Mouse (Mus musculus) limb, embryonic 12.5 days (tissue): ENCODE results near the gene Pigl. TPM values are rescaled to one million over a fixed set of nuclear protein-coding genes. Genes with fewer than 3 reads are reported as not detected.

Experiments used
- ATAC-seq: fragments of 200-750 bp; cut with Nextera tagmentation; 2 replicates; pipeline ENCODE4 v1.8.0; 2017; ENCODE audit warnings: low read depth, moderate TSS enrichment; ENCODE audit not compliant: insufficient number of reproducible peaks, insufficient read depth, low FRiP score, low TSS enrichment
- H3K27ac ChIP-seq: fragments of 300-500 bp; sonication (generic); 2 replicates; pipeline ENCODE4 v1.5.1; 2016; ENCODE audit warnings: mild to moderate bottlenecking, moderate library complexity
- H3K27me3 ChIP-seq: fragments of 300-500 bp; sonication (generic); 2 replicates; pipeline ENCODE4 v1.6.1; 2016; ENCODE audit warnings: mild to moderate bottlenecking, moderate library complexity
- H3K36me3 ChIP-seq: fragments of 300-500 bp; sonication (generic); 2 replicates; pipeline ENCODE4 v1.6.1; 2016; ENCODE audit warnings: mild to moderate bottlenecking, moderate library complexity
- H3K4me1 ChIP-seq: fragments of 300-500 bp; sonication (generic); replicated peaks from 2 replicates; pipeline ENCODE4 v1.6.1; 2016
- H3K4me2 ChIP-seq: fragments of 300-500 bp; sonication (generic); 2 replicates; pipeline ENCODE4 v1.6.1; 2016; ENCODE audit warnings: mild to moderate bottlenecking, moderate library complexity
- H3K4me3 ChIP-seq: fragments of 300-500 bp; sonication (generic); replicated peaks from 2 replicates; pipeline ENCODE4 v1.5.1; 2016; ENCODE audit warnings: mild to moderate bottlenecking
- H3K9ac ChIP-seq: fragments of 300-500 bp; sonication (generic); replicated peaks from 2 replicates; pipeline ENCODE4 v1.6.1; 2016; ENCODE audit warnings: mild to moderate bottlenecking, moderate library complexity
- H3K9me3 ChIP-seq: fragments of 300-500 bp; sonication (generic); 2 replicates; pipeline ENCODE4 v1.6.1; 2016; ENCODE audit warnings: mild to moderate bottlenecking, moderate library complexity
- WGBS: fragments of 180-500 bp; shearing (Covaris S2); methylation state at CpG from one replicate; pipeline ENCODE4 v1.1.7; 2016; 5-methylcytosine and 5-hydroxymethylcytosine counted together
- polyA plus RNA-seq: library from polyadenylated mRNA; unstranded; fragments of >200 nt; fragmentation: Nextera tagmentation; extraction: Ambion mirVana; gene quantifications from 2 replicates; pipeline ENCODE4 v1.2.1, GENCODE M21; 2016

Pigl gene
- polyA plus RNA-seq: 9.5 and 12.0 TPM in 2 replicates

DNA sequence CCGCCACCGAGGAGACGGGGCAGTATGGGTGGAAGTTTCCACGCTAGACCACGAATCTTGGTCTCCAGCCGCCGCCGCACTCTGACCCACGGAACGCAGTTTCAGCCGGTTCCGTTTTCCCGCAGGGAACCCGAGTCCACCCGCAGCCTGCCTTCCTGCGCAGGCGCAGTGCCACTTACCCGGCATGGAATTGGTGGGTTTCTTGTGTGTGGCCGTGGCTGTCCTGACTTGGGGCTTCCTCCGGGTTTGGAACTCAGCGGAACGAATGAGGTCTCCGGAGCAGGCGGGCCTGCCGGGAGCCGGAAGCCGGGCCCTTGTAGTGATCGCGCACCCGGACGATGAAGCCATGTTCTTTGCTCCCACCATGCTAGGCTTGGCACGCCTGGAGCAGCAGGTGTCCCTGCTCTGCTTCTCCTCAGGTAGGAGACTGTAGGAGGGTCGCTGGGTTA is at the start of gene Pigl, which contains the start of gene Ncor1:
Pigl (plus strand) TSS at position 185 of the 449 bp plus-strand sequence.
Ncor1 (minus strand) TSS at position 266 of the 449 bp plus-strand sequence.
- peak within 1 kb of the TSS; percentile 94 for H3K27ac ChIP-seq

DNA sequence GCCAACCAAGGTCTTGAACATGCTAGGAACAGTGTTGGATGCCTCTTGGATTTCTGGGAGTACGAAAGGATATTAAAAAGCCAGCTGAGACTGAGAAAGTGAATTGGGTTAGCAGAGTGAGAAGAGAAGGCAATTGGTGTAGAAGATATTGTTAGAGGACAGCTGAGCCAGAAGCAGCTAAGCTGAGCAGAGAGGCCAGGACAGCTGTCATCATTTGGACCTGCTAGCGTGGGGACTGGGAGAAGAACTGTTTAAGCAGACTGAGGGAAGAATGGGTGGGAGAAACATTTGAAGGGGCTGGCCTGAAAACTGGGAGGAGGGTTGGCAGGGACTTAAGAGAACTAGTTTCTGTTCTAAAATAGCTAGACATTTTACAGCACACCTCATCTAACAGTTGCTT is 49.4 kb upstream of the Pigl start:
- H3K4me1 ChIP-seq: no peaks in the 10 kb centered on the region
- H3K9ac ChIP-seq: no peak overlapping the region
- no peaks in the 10 kb centered on the region for H3K27me3 ChIP-seq
- WGBS: 95% methylated on average over 2 of the region's 2 CpGs
- H3K36me3 ChIP-seq: peaks cover 56% of the 10 kb centered on the region
- H3K27ac ChIP-seq: no peak overlapping the region
- ATAC-seq: no peak
- no peak overlapping the region for H3K4me3 ChIP-seq
- H3K4me2 ChIP-seq: no peak overlapping the region
- H3K9me3 ChIP-seq: no peaks in the 10 kb centered on the region

More for the DNA sequence above, at the start of gene Pigl, which contains the start of gene Ncor1:
- H3K36me3 ChIP-seq: no peaks in the 10 kb centered on the region
- H3K27me3 ChIP-seq: no peaks in the 10 kb centered on the region
- H3K4me1 ChIP-seq: peaks cover 15% of the 10 kb centered on the region
- peak within 1 kb of the TSS; percentile 90 for H3K4me3 ChIP-seq
- H3K9me3 ChIP-seq: no peaks in the 10 kb centered on the region
- WGBS: under 1% methylated on average over 33 of the region's 33 CpGs
- peak within 1 kb of the TSS; percentile 98 for H3K9ac ChIP-seq
- peak within 1 kb of the TSS; percentile 68 for H3K4me2 ChIP-seq
- ATAC-seq: no peak; the same call in 1 of the 2 replicates

DNA sequence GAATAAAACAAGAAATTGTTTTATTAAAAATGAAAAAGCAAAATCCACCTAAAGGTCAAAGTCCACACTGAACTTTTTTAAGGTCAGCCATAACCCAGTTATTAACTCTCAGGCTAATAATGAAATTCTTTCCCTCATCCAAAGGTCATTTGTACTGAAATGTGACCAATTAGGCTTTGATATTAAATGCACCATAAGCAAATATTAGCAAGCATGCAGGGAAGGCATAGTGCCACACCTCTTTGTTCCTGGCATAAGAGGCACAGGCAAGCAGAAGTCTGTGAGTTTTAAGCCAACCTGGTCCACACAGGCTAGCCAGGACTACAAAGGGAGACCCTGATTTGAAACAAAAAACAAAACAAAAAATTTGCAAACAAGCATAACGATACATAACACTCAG is 48.6 kb upstream of the Pigl start:
- ATAC-seq: no peak
- Histone ChIP-seq H3K36me3 (peaks cover 64% of the 10 kb centered on the region), H3K4me3 (no peak overlapping the region), H3K4me1 (no peaks in the 10 kb centered on the region), H3K9me3 (no peaks in the 10 kb centered on the region), H3K27ac (no peak overlapping the region), H3K9ac (no peak overlapping the region), H3K4me2 (no peak overlapping the region), H3K27me3 (no peaks in the 10 kb centered on the region)
- 96% methylated on average over 1 of the region's 1 CpGs for WGBS

DNA sequence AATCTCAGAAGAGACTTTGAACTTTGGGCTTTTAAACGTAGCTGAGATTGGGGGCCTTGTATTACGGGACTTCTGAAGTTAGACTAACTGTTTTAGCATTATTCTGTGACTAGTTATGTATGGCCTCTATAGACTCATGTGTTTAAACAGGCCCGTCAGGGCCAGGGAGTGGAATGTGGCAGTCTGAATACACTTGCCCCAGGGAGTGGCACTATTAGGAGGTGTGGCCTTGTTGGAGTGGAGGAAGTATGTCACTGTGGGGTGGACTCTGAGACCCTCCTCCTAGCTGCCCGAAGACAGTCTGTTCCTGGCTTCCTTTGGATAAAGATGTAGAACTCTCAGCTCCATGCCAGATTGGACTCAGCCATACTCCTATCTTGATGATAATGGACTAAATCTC is 43.2 kb upstream of the Pigl start:
- Histone ChIP-seq H3K27ac (no peak overlapping the region), H3K4me3 (no peak overlapping the region), H3K4me2 (no peak overlapping the region), H3K4me1 (no peaks in the 10 kb centered on the region), H3K9me3 (no peaks in the 10 kb centered on the region), H3K27me3 (no peaks in the 10 kb centered on the region), H3K36me3 (peaks cover 71% of the 10 kb centered on the region), H3K9ac (no peak overlapping the region)
- no peak for ATAC-seq
- 92% methylated on average over 4 of the region's 4 CpGs for WGBS

DNA sequence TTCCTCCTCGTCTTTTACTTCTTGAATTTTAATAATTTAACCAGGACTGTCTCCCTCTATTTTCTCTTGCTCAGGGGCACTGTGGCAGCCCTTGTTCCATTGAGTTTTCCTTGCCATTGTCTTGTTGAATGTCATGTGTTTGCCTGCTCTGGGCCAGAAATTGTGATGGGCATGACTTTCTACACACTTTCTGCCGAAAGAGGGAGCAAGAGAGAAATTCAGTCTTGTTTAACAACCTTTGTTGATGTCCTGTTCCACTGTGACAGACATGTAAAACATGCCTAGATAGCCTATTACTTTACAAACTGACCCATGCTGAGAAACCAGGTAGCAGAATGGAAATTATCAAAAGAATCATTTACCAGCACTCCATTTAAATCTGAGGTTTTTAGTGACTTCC is 33.7 kb upstream of the Pigl start:
- ATAC-seq: no peak
- H3K4me1 ChIP-seq: no peaks in the 10 kb centered on the region
- H3K36me3 ChIP-seq: peaks cover 59% of the 10 kb centered on the region
- no peak overlapping the region for H3K4me2 ChIP-seq
- no peak overlapping the region for H3K27ac ChIP-seq
- no peaks in the 10 kb centered on the region for H3K9me3 ChIP-seq
- 87% methylated on average over 2 of the region's 2 CpGs for WGBS
- H3K4me3 ChIP-seq: no peak overlapping the region
- H3K27me3 ChIP-seq: no peaks in the 10 kb centered on the region
- no peak overlapping the region for H3K9ac ChIP-seq

DNA sequence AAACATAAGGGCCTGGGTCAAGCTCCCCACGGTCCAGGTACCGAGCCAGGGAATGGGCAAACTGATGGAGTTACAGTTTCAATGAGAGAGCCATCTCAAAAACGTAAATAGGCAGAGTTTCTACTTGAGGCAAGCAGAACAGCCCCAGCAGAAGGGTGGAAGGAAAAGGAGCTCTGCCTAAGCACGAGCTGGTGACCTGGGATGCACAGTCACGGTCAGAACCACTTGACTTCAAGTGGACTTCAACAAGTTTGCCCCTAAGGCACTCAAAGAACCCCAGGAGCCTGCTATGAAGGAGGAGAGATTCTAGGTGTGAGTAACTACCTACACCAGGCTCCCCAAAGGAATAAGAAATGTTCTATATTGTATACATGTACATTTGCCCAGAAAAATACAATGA is 32.0 kb upstream of the Pigl start:
- H3K4me3 ChIP-seq: no peak overlapping the region
- peaks cover 61% of the 10 kb centered on the region for H3K36me3 ChIP-seq
- H3K27ac ChIP-seq: no peak overlapping the region
- no peaks in the 10 kb centered on the region for H3K9me3 ChIP-seq
- H3K9ac ChIP-seq: no peak overlapping the region
- no peak overlapping the region for H3K4me2 ChIP-seq
- H3K27me3 ChIP-seq: no peaks in the 10 kb centered on the region
- WGBS: 84% methylated on average over 5 of the region's 5 CpGs
- no peaks in the 10 kb centered on the region for H3K4me1 ChIP-seq
- ATAC-seq: no peak

DNA sequence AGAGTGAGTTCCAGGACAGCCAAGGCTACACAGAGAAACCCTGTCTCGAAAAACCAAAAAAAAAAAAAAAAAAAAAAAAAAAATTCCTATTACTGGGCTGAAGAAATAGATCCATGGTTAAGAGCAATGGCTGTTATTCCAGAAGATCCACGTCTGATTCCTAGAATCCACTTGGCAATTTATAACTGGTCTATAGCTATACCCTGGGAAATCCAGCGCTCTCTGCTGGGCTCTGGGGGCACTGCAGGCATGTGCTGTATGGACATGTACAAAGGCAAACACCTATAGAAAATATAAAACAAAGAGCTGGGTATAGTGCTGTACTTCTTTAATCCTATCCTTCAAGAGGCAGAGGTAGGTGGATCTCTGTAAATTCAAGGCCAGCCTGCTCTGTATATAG is 31.2 kb upstream of the Pigl start:
- Histone ChIP-seq H3K4me3 (no peak overlapping the region), H3K27me3 (no peaks in the 10 kb centered on the region), H3K4me1 (no peaks in the 10 kb centered on the region), H3K27ac (no peak overlapping the region), H3K4me2 (no peak overlapping the region), H3K36me3 (peaks cover 62% of the 10 kb centered on the region), H3K9me3 (no peaks in the 10 kb centered on the region), H3K9ac (no peak overlapping the region)
- no peak for ATAC-seq
- WGBS: 86% methylated on average over 2 of the region's 3 CpGs

DNA sequence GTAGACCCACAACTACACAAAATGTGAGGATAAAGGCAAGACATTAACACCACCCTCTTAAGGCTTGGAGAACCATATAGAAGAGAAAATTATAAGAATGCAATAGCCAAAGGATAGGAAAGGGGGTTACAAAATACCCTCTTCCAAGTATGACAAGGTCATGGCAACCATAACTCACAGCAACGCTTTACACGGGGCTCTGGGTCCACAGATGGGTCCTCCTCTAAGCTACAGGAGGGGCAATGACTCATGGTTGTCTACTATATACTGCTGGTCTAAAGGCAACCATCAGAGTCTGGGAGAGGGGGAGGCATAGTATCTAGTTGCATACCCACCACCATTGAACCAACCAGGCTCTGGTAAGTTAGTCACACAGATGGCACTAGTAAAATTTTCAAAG is 26.0 kb upstream of the Pigl start:
- no peaks in the 10 kb centered on the region for H3K9me3 ChIP-seq
- no peaks in the 10 kb centered on the region for H3K27me3 ChIP-seq
- no peak overlapping the region for H3K4me2 ChIP-seq
- WGBS: 91% methylated on average over 2 of the region's 2 CpGs
- H3K4me3 ChIP-seq: no peak overlapping the region
- ATAC-seq: no peak
- peaks cover 59% of the 10 kb centered on the region for H3K36me3 ChIP-seq
- no peak overlapping the region for H3K27ac ChIP-seq
- no peak overlapping the region for H3K9ac ChIP-seq
- H3K4me1 ChIP-seq: no peaks in the 10 kb centered on the region

DNA sequence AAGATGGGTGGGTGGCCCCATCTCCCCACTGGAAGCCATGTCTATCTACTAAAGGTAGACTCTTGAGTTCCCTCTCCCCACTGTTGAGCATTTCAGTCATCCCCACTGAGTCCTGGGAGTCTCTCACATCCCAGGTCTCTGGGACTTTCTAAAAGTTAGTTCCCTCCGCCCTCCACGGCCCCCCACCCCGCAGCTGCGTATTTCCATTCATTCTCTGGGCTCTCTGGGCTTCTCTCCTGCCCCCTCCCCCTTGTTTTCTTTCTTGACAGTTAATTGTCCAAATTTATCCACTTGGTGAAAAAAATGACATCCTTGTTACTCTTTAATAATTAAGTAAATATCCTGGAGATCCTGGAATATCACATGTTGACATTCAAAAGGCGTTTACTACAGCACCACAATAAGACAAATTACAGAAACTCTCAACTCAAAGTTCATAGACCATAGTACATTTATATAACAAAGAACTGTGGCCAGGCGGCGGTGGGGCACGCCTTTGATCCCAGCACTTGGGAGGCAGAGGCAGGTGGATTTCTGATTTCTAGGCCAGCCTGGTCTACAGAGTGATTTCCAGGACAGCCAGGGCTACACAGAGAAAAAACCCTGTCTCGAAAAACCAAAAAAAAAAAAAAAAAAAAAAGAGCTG is 17.5 kb upstream of the Pigl start:
- no peak overlapping the region for H3K4me2 ChIP-seq
- no peak overlapping the region for H3K4me3 ChIP-seq
- H3K27me3 ChIP-seq: no peaks in the 10 kb centered on the region

DNA sequence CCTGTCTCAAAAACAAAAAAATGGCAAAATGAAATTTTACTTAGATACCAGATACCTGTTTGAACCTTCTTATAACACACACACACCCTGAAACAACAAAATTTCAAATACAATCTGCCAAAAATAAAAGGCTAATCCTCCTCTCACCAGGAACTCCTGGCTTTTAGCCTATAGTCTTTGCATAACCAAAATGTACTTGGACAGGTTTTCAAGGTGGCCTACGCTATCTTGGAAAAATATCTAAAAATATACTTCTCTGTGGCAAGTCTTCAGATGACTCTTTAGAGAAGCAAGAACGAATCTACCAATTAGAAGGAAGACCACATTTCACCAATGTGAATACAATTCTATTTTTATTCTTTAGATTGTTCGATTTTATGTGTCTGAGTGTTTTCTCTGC is 12.5 kb upstream of the Pigl start:
- Histone ChIP-seq H3K27ac (no peak overlapping the region), H3K4me1 (no peaks in the 10 kb centered on the region), H3K9me3 (0 out of 2 replicates have a peak, but pooled peaks cover 3% of the 10 kb centered on the region), H3K4me3 (no peak overlapping the region), H3K9ac (no peak overlapping the region), H3K4me2 (no peak overlapping the region), H3K36me3 (peaks cover 25% of the 10 kb centered on the region), H3K27me3 (no peaks in the 10 kb centered on the region)
- no peak for ATAC-seq
- WGBS: 94% methylated on average over 3 of the region's 3 CpGs

More for the DNA sequence above, 17.5 kb upstream of the Pigl start:
- 91% methylated on average over 9 of the region's 9 CpGs for WGBS
- no peak overlapping the region for H3K9ac ChIP-seq
- H3K27ac ChIP-seq: no peak overlapping the region
- H3K36me3 ChIP-seq: peaks cover 32% of the 10 kb centered on the region
- ATAC-seq: no peak
- 0 out of 2 replicates have a peak, but pooled peaks cover 3% of the 10 kb centered on the region for H3K9me3 ChIP-seq
- H3K4me1 ChIP-seq: no peaks in the 10 kb centered on the region

DNA sequence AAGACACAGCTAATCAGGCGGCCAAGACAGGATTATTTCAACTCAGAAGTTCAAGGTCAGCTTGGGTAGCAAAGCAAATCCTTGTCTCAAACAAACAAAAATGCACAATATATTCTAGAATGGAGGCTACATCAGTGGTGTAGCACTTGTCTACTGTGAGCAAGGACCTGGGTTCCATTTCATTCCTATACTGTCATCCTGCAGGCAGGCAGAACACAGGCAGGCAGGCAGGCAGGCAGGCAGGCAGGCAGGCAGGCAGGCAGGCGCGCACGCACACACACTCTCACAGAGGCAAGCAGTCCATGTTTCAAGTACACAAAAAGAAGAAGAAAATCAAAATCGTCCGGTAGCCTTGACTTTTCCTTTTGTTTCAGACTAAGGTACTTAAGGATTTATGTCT is 9.3 kb upstream of the Pigl start:
- no peak overlapping the region for H3K9ac ChIP-seq
- peaks cover 25% of the 10 kb centered on the region for H3K36me3 ChIP-seq
- 91% methylated on average over 6 of the region's 6 CpGs for WGBS
- H3K4me3 ChIP-seq: no peak overlapping the region
- H3K4me2 ChIP-seq: no peak overlapping the region
- H3K27ac ChIP-seq: no peak overlapping the region
- no peaks in the 10 kb centered on the region for H3K27me3 ChIP-seq
- no peak for ATAC-seq
- H3K4me1 ChIP-seq: 0 out of 2 replicates have a peak, but pooled peaks cover 3% of the 10 kb centered on the region
- H3K9me3 ChIP-seq: no peaks in the 10 kb centered on the region

DNA sequence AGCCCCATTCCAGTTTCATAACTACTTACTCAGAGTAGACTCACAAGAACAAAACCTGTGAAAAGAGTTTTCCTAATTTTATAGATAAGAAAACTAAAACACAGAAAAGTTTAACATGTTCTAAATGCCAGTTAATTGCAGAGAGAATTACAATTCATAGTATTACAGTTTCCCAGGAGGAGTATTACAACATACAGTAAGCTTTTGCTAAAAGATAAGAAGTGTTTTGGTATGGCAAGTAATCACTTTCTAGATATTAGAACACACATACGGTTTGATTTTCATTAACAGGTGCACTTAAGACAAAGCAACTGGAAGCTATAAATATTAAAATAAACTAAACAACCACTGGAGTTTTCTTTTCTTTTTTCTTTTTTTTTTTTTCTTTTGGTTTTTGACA is 3.1 kb upstream of the Pigl start:
- no peak overlapping the region for H3K27ac ChIP-seq

More for the DNA sequence above, 3.1 kb upstream of the Pigl start:
- Histone ChIP-seq H3K27me3 (no peaks in the 10 kb centered on the region), H3K36me3 (peaks cover 4% of the 10 kb centered on the region; the same call in 1 of the 2 replicates), H3K4me3 (no peak overlapping the region), H3K9me3 (no peaks in the 10 kb centered on the region), H3K4me2 (peak overlapping the region; percentile 68; the same call in 1 of the 2 replicates), H3K9ac (no peak overlapping the region), H3K4me1 (peaks cover 18% of the 10 kb centered on the region)
- ATAC-seq: no peak
- WGBS: 72% methylated on average over 1 of the region's 1 CpGs
